Mouse (Mus musculus) stomach, embryonic 14.5 days (tissue): ENCODE results near the gene Evi5. TPM values are rescaled to one million over a fixed set of nuclear protein-coding genes. Genes with fewer than 3 reads are reported as not detected.

Experiments used
- ATAC-seq: fragments of 200-750 bp; cut with Nextera tagmentation; 2 replicates; pipeline ENCODE4 v1.8.0; 2017; ENCODE audit warnings: low read depth, moderate TSS enrichment; ENCODE audit not compliant: insufficient number of reproducible peaks, insufficient read depth, low FRiP score
- H3K27ac ChIP-seq: fragments of 300-500 bp; sonication (generic); 2 replicates; pipeline ENCODE4 v1.5.1; 2014; ENCODE audit warnings: mild to moderate bottlenecking, low read length, moderate library complexity, mixed read lengths
- H3K27me3 ChIP-seq: fragments of 300-500 bp; sonication (generic); 2 replicates; pipeline ENCODE4 v1.6.1; 2014; ENCODE audit warnings: low read length, control low read depth, mixed read lengths; ENCODE audit not compliant: control insufficient read depth, insufficient read depth
- H3K36me3 ChIP-seq: fragments of 300-500 bp; sonication (generic); 2 replicates; pipeline ENCODE4 v1.6.1; 2014; ENCODE audit warnings: mild to moderate bottlenecking, control low read depth, low read length, moderate library complexity, mixed read lengths; ENCODE audit not compliant: control insufficient read depth, insufficient read depth
- H3K4me1 ChIP-seq: fragments of 300-500 bp; sonication (generic); 2 replicates; pipeline ENCODE4 v1.6.1; 2014; ENCODE audit warnings: low read length, control low read depth, mixed read lengths; ENCODE audit not compliant: control insufficient read depth, insufficient read depth
- H3K4me2 ChIP-seq: fragments of 300-500 bp; sonication (generic); replicated peaks from 2 replicates; pipeline ENCODE4 v1.6.1; 2014; ENCODE audit warnings: low read depth, low read length, control low read depth
- H3K4me3 ChIP-seq: fragments of 300-500 bp; sonication (generic); 2 replicates; pipeline ENCODE4 v1.5.1; 2014; ENCODE audit warnings: low read depth, low read length, control low read depth
- H3K9ac ChIP-seq: fragments of 300-500 bp; sonication (generic); replicated peaks from 2 replicates; pipeline ENCODE4 v1.6.1; 2014; ENCODE audit warnings: low read depth, mild to moderate bottlenecking, control low read depth, low read length, moderate library complexity, mixed read lengths
- H3K9me3 ChIP-seq: fragments of 300-500 bp; sonication (generic); 2 replicates; pipeline ENCODE4 v1.6.1; 2016; ENCODE audit warnings: low read depth, low read length, control low read depth; ENCODE audit not compliant: control insufficient read depth
- WGBS: fragments of 180-500 bp; shearing (Covaris S2); extraction: QIAGEN DNeasy Blood & Tissue Kit; methylation state at CpG from one replicate; pipeline ENCODE4 v1.1.7; 2014; 5-methylcytosine and 5-hydroxymethylcytosine counted together
- polyA plus RNA-seq: library from polyadenylated mRNA; unstranded; fragments of >200 nt; fragmentation: Nextera tagmentation; extraction: Ambion mirVana; gene quantifications from 2 replicates; pipeline ENCODE4 v1.2.1, GENCODE M21; 2014

The Evi5 gene
- polyA plus RNA-seq, 1 experiment from 2014 or later = 71.8 TPM

DNA sequence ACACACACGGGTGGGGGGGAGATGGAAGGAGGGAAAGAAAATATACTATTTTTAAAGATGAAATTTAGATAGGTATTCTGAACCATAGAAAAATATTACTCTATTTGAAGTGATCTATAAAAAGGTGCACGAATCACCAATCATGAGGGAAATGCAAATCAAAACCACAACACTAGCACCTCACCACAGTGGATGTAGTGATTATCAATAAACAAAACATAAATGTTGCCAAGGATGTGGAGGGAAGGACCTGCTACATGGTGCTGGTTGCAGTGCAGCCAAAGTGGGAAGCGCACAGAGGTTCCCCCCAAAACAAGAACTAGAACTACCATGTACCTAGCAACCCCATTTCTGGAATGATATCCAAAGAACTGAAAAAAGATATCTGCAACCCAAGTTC is 179.9 kb downstream of the Evi5 start:
- no peak overlapping the region for H3K4me3 ChIP-seq
- no peak overlapping the region for H3K4me2 ChIP-seq
- no peak overlapping the region for H3K9ac ChIP-seq
- no peaks in the 10 kb centered on the region; the same call in 1 of the 2 replicates for H3K27me3 ChIP-seq
- no peak overlapping the region for H3K27ac ChIP-seq
- no peaks in the 10 kb centered on the region for H3K9me3 ChIP-seq
- no peaks in the 10 kb centered on the region for H3K36me3 ChIP-seq
- ATAC-seq = no peak
- no peaks in the 10 kb centered on the region for H3K4me1 ChIP-seq
- 69% methylated on average over 3 of the region's 3 CpGs for WGBS

Other genes with a start within 250 kb of the Evi5 start
- gene Gfi1, start 149.1 kb downstream of the Evi5 start, polyA plus RNA-seq = 0.46 TPM in 1 of 2 replicates, not detected in the other
- 0.45 and 1.2 TPM in 2 replicates for gene Ube2d2b, start 45.0 kb downstream of the Evi5 start, polyA plus RNA-seq
- gene Rpl5, start 25.4 kb upstream of the Evi5 start, polyA plus RNA-seq = 68.7 and 74.2 TPM in 2 replicates
- gene Fam69a, start 112.0 kb upstream of the Evi5 start, polyA plus RNA-seq = 29.1 and 31.9 TPM in 2 replicates
- 92.0 and 95.0 TPM in 2 replicates for gene Mtf2, start 190.6 kb upstream of the Evi5 start, polyA plus RNA-seq